11 mouse cellular contexts compared by ENCODE assay signal in genomic region chr12:3285377-3285776, GRCm38 (mm10). TPM values are rescaled to one million over a fixed set of nuclear protein-coding genes. Genes with fewer than 3 reads are reported as not detected.
DNase-seq lines count a peak whose midpoint lies in the region; ATAC-seq lines count a peak whose summit lies in the region.
"Had no signal": no experiment of that assay in that cellular context is flagged by ENCODE, and none has a peak within 500 bp of the region (broad histone marks: within the 10 kb centered on the region; RNA-seq: fewer than 3 reads in every experiment).

No protein-coding gene starts in this region.

- no peaks in the 10 kb centered on the region for H3K27me3 ChIP-seq in liver, embryonic 11.5 days (replicated peaks; ENCODE audit: control insufficient read depth, insufficient read depth, low read length)
- no peaks in the 10 kb centered on the region for H3K27me3 ChIP-seq in midbrain, embryonic 14.5 days (ENCODE audit: control insufficient read depth, insufficient read depth, low read length)
- H3K27me3 ChIP-seq: embryonic facial prominence, embryonic 15.5 days; kidney, embryonic 15.5 days had no signal

- peaks cover 24% of the 10 kb centered on the region for H3K4me1 ChIP-seq in liver, embryonic 11.5 days (replicated peaks; ENCODE audit: control insufficient read depth, insufficient read depth, low read length)
- H3K4me1 ChIP-seq in midbrain, embryonic 14.5 days (ENCODE audit: control insufficient read depth, insufficient read depth, low read length): no peaks in the 10 kb centered on the region
- H3K4me1 ChIP-seq: embryonic facial prominence, embryonic 15.5 days; kidney, embryonic 15.5 days had no signal

- DNase-seq in spleen, adult 12 weeks (ENCODE audit: low spot score): peak; percentile 46
- DNase-seq in spleen, adult 18-20 months: no peak
- DNase-seq in brain, adult 2 months (ENCODE audit: low read depth, low spot score): peak; percentile 74
- no peak for DNase-seq in liver, embryonic 11.5 days (ENCODE audit: low spot score)
- no peak for DNase-seq in B cell, adult 2 months
- DNase-seq in midbrain, embryonic 14.5 days: no peak
- DNase-seq in thymus, postnatal 36 days: no peak
- DNase-seq: cerebellum, adult 11 months; lung, postnatal 4 days had no signal

- H3K9ac ChIP-seq in liver, embryonic 11.5 days (ENCODE audit: low read depth, low read length): no peak overlapping the region
- no peak overlapping the region for H3K9ac ChIP-seq in midbrain, embryonic 14.5 days (replicated peaks; ENCODE audit: low read length)
- H3K9ac ChIP-seq: embryonic facial prominence, embryonic 15.5 days; kidney, embryonic 15.5 days had no signal

- H3K4me3 ChIP-seq in liver, embryonic 11.5 days (ENCODE audit: low read depth, low read length): no peak overlapping the region
- H3K4me3 ChIP-seq in midbrain, embryonic 14.5 days (replicated peaks; ENCODE audit: low read depth, low read length): no peak overlapping the region
- H3K4me3 ChIP-seq: embryonic facial prominence, embryonic 15.5 days; kidney, embryonic 15.5 days had no signal

- peak overlapping the region; percentile 69 for H3K4me2 ChIP-seq in liver, embryonic 11.5 days
- H3K4me2 ChIP-seq in midbrain, embryonic 14.5 days (ENCODE audit: low read length): no peak overlapping the region
- H3K4me2 ChIP-seq: embryonic facial prominence, embryonic 15.5 days; kidney, embryonic 15.5 days had no signal

- peak; percentile 78 for ATAC-seq in liver, embryonic 11.5 days (replicated peaks; ENCODE audit: low FRiP score)
- ATAC-seq in midbrain, embryonic 14.5 days (ENCODE audit: low FRiP score, low TSS enrichment): no peak

- H3K9me3 ChIP-seq in liver, embryonic 11.5 days (ENCODE audit: control insufficient read depth, low read length): no peaks in the 10 kb centered on the region
- peaks cover 18% of the 10 kb centered on the region for H3K9me3 ChIP-seq in midbrain, embryonic 14.5 days (ENCODE audit: control insufficient read depth, low read length)
- H3K9me3 ChIP-seq: embryonic facial prominence, embryonic 15.5 days; kidney, embryonic 15.5 days had no signal

- no peak overlapping the region for H3K27ac ChIP-seq in liver, embryonic 11.5 days (ENCODE audit: low read depth, low read length)
- no peak overlapping the region for H3K27ac ChIP-seq in midbrain, embryonic 14.5 days (replicated peaks; ENCODE audit: low read depth, low read length)
- H3K27ac ChIP-seq: embryonic facial prominence, embryonic 15.5 days; kidney, embryonic 15.5 days had no signal

- no peaks in the 10 kb centered on the region for H3K36me3 ChIP-seq in liver, embryonic 11.5 days (ENCODE audit: control insufficient read depth, insufficient read depth, low read length)
- H3K36me3 ChIP-seq in midbrain, embryonic 14.5 days (ENCODE audit: control insufficient read depth, insufficient read depth, low read length): no peaks in the 10 kb centered on the region
- H3K36me3 ChIP-seq: embryonic facial prominence, embryonic 15.5 days; kidney, embryonic 15.5 days had no signal

- WGBS in liver, embryonic 11.5 days: 48% methylated on average over 6 of the region's 6 CpGs
- 96% methylated on average over 6 of the region's 6 CpGs for WGBS in midbrain, embryonic 14.5 days

RNA-seq across cellular contexts. Expression of gene Rab10, which starts 24.4 kb away (rescaled TPM):
- 70.9 and 71.1 TPM in 2 replicates for polyA plus RNA-seq in liver, embryonic 11.5 days (2014; fragmentation: Nextera tagmentation; extraction: Ambion mirVana)
- 145 and 176 TPM in 2 replicates for polyA plus RNA-seq in midbrain, embryonic 14.5 days (2014; fragmentation: Nextera tagmentation; extraction: Ambion mirVana)

Comparison
In these comparisons a context has a peak if more than half of its experiments do, and no peak if none do; other contexts are left out.
1. DNase-seq: peak in spleen, adult 12 weeks (single experiment) and brain, adult 2 months (single experiment); none in spleen, adult 18-20 months (0 of 2), liver, embryonic 11.5 days (single experiment), B cell, adult 2 months (0 of 2), midbrain, embryonic 14.5 days (single experiment) and thymus, postnatal 36 days (0 of 2).